Mouse (Mus musculus) layer of hippocampus, postnatal 36 days (tissue): ENCODE data around the gene Fgl2. TPM values are rescaled to one million over a fixed set of nuclear protein-coding genes. Genes with fewer than 3 reads are reported as not detected.
"Not testable (repeated sequence)": the region's sequence is repeated elsewhere in the genome, so short reads cannot be mapped to it uniquely, and the experiment has no call there.

Source experiments
- DNase-seq, 2 experiments: peaks; one replicate each; pipeline ENCODE4 v3.0.0; 2022
- total RNA-seq, 2 experiments: library from RNA; stranded (reverse); gene quantifications; 2 replicates each; pipeline ENCODE4 v1.2.3; 2021

Fgl2 gene
- total RNA-seq = 1 to 10 TPM; 1.7 to 1.9 TPM

GRCm38 (mm10) chr5:21372493-21373179 is at the start of gene Fgl2:
Gene Fgl2 (plus strand): TSS chr5:21372642.
- peak; percentile 34 to 37 for DNase-seq

- no peak for DNase-seq
These were observed 45.9 kb upstream of the Fgl2 start for GRCm38 (mm10) chr5:21326494-21326893.

DNA sequence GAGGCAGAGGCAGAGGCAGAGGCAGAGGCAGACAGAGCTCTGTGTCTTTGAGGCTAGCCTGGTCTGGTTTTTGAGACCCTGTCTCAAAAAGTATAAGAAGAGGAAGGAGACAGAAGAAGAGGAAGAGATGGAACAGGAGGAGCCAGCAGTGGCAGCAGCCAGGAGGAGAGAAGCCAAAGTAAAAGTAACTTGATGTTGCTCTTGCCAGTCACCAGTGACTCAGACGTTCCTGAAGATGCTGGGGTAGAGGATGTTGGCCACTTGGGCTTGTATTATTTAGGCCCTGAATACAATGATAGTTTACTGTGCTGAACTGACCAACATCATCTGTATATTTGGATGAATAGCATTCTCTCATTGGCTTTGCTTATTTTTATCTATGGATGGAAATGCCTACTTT is 43.9 kb upstream of the Fgl2 start:
- DNase-seq = no peak

DNA sequence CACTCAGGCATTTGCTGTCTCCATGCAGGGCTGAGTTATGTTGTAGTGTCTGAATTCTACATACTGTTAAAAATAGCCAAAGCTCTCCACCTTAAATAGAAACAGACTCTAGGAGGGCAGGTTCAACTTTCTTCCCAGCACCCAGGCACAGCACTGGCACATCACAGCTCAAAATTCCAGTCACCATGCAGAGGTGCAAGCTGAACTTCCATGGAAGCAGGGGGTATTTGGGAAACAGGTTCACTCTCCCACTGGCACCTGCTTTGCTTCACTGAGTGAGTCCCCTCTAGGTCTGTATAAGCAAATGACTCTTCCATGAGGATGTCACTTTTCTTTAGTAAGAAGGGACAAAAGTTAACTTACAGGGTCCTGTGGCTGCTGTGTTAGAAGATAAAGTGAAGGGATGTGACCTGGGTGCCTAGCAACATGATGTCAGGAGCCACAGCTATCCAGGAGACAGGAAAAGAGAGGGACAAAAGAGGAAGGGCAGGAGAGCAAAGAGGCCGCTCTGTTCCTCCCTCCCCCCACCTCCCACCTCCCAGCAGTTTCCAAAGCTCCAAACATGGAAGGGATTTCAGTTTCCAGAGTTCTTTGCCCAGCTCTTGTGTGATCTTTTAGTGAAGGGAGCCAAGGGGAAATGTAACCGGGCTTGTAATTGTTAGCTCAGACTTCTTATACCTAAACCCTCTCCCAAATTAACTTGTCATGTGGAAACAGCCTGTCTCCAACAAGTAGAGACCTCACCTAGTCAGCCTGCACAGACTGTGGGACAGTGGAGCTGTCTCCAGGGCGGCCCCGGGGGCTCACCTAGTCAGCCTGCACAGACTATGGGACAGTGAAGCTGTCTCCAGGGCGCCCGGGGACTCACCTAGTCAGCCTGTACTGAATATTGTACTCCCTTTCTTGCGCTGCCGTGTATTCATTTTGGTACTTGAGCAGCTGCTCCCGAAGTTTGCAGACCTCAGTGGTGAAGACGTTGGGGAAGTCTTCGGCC is 42.5 kb upstream of the Fgl2 start:
- no peak for DNase-seq

GRCm38 (mm10) chr5:21331656-21332055 is 40.8 kb upstream of the Fgl2 start:
- no peak for DNase-seq

DNA sequence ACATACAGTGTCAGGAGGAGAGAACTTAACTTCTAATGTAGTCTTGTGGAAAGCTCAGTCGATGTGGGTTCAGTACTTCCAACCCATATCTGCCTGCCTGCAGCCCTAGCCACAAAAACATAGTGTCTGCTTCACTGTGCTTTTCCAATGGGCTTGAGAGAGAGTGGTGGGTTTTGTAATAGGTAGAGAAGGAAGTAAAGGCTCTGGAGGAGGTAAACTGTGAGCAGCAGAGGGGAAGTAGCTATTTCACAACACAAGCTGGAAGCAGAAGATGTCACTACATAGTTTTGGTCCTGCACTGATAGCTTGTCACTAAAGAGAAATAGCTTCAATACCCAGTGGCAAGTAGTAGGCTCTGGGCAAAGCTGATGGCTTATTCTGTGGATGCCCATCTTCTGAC is 40.3 kb upstream of the Fgl2 start:
- DNase-seq = no peak

DNA sequence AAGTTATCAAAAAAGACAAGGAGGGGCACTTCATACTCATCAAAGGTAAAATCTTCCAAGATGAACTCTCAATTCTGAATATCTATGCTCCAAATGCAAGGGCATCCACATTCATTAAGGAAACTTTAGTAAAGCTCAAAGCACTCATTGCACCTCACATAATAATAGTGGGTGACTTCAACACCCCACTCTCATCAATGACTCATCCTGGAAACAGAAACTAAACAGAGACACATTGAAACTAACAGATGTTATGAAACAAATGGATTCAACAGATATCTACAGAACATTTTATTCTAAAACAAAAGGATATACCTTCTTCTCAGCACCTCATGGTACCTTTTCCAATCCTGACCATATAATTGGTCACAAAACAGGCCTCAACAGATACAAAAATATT is 30.2 kb upstream of the Fgl2 start:
- DNase-seq = not testable (repeated sequence)

DNA sequence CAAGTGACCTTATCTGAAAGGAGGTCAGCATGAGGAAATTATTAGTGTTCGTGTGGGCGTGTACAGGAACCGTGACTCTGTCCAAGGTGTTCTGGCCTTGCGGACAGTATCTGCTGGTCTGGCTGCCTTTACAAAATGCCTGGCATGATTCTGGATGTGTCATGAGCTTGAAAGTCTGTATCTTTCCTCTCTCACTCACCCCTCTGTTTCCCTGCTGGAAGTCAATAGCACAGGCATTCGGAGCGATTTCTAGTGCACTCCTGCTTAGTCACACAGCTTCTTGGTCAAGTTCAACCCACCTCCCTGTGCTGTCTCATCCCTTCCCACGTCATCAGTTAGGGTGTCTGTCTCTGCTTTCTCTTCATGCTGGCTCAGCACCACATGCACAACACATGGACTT is 24.1 kb upstream of the Fgl2 start:
- no peak for DNase-seq

DNA sequence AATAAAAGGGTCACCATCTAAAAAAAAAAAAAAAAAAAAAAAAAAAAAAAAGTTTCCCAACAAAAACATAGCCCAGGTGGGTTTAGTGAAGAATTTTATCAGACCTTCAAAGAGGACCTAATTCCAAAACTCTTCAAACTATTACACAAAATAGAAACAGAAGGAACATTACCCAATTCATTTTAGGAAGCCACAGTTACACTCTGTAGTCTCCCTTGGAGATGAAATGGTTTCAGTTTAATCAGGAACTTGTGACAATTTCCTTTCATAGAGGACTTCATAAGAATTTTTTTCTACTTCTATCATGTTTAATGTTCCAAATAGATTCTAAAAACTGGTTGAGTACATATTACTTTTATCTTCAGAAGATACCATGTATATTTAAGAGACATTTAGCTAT is 20.8 kb upstream of the Fgl2 start:
- DNase-seq = no peak

- no peak for DNase-seq
These were observed 13.8 kb upstream of the Fgl2 start for GRCm38 (mm10) chr5:21358648-21359047.

GRCm38 (mm10) chr5:21363343-21363742 is 9.1 kb upstream of the Fgl2 start:
- no peak for DNase-seq

DNA sequence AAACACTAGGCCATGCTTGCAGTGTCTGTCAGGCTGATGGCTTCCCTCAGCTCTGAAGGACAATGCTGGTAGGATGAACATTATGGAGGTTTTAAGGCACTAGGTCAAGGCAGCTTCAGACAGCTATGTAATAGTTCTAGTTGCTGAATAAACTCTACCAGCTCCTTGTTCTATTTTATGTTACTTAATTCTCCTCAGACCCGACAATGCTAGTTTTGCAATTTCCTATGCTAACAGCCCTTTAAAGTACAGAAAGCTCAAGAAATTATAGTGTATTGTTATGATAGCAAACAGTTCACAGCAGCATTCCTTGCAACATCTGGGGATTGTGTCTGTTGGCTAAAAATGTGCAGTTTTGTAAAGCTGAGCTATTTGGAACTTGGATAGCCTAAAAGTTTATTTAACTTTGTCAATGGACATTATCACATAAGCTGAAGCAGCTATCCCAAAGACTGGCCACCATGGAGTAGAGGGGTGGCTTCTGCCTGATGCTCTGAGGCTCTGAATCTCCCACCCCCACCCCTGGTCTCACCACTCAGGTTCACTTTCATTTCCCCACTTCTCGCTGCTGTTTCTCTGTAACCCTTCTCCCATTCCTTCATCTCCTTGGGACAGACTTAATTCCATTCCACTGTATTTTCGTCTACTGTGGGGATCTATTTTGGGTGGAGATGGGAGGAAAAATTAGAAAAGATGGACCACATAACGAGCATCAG is 5.9 kb upstream of the Fgl2 start:
- no peak for DNase-seq

- DNase-seq = no peak
These were observed 4.9 kb upstream of the Fgl2 start for GRCm38 (mm10) chr5:21367514-21367913.

- DNase-seq = no peak
These were observed 2.1 kb upstream of the Fgl2 start for GRCm38 (mm10) chr5:21370218-21370947.

DNA sequence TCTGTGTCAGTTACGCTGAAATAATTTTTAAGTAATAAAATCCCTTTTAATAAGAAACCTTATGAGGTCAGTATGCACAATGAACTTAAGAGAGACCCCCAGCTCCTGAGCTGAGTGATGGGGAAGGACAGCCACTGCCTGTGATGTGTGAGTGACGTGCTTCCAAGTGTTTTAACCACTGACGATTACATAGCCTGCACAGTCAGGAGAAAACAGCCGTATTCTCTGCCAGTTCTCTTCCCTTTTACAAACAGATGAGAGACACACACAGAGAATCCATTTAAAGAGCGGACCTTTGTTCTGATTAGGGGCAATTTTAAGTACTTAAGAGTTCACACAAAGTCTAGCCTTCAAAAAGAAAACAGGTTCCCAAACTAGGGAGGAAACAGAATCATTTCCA is 522 bp upstream of the Fgl2 start:
- no peak for DNase-seq

GRCm38 (mm10) chr5:21373180-21373518 is 707 bp downstream of the Fgl2 start:
- DNase-seq = no peak

DNA sequence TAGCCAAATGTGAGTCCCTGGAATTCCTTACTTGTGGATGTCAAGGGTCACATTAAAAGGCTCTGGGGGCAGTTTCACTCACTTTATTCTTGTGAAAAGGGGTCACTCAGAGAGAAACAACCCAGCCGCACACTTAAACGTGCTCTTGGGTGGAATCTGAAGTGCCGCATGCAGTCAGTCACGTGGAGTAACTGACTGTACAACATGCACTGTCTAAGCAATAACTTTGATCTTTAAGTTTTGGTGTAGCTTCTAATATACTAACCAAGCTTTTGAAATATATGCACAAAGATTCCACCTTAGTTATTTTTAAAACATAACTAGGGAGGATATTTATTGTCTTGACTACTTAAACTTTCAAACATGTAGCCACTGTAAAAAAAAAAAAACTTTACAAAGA is 4.5 kb downstream of the Fgl2 start:
- DNase-seq = no peak

- DNase-seq = no peak
These were observed 6.0 kb downstream of the Fgl2 start for GRCm38 (mm10) chr5:21378397-21378796.

DNA sequence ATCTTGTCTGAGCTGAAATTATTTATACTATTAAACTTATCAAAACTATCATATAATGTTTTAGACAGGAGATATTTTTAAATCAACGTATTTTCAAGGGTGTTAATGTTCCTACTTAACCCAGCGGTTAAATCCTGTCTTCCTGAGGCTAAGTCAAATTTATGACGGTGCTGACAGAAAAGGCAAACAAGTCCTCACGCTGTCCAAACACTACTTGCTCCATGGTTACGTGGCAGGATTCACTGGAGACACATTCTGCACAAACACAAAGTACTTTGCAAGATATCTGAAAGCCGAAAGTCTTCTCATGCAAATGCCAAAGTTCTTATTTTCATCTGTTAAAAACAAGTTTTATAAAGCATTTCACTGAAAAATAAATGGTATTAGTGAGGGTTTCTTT is 9.5 kb downstream of the Fgl2 start:
- no peak for DNase-seq

- no peak for DNase-seq
These were observed 10.2 kb downstream of the Fgl2 start for GRCm38 (mm10) chr5:21382678-21383077.

DNA sequence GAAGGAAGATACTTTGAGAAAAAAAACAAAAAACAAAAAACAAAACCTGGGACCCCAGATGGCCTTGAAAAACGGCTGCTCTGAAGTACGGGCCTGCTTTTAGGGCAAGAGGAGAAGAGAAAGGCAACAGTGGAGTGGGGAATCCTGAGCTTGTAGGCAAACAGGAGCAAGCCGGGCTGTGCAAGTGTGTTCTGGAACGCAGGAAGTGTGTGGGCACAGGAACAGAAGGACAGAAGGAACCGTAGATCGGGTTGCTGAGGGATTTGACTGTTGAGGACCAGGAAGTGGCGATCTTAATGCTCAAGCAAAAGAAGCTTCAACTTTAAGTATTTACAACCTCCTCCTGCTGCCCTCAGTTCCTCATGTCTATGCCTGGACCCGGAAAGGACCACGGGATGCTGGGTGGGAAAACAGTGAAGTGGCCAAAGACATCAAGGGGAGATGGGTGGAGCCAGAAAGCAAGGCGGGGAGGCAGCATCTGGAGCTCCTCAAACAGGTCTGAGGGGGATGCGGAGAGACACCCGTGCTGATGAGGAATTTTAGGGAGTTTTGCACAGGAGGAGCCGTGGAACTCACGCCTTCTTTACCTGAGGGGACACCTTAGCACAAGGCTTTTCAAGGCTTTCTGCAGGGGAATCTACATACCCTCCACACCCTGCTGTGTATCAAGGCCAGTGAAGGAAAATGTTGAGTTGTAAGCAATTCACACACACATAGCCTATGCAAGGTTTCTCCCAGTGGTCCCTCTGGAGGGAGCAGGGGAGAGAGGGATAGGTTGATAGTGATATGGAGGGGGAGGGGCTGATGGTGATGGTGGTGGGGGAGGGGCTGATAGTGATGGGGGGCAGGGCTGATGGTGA is 11.2 kb downstream of the Fgl2 start:
- peak; percentile 35 to 39 for DNase-seq
